14 mouse cellular contexts compared by ENCODE assay signal in the genomic region with DNA sequence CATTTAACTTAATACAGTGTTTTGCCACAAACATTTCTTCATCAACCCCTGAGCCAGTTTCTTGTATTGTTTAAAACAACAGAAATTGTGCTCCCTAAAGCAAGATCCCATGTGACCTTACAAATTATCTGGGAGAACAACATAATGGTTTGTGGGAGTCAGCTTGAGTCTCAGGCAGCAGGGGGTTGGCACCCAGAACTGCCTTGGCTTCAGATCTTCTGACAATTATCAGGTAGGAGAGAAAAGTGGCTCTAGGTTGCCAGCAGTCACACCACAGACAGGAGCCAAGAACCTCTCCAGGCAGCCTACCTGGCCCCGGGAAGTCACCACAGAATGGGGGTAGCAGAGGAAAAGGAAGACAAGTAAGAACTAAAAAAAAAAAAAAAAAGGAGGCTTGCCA.
"Had no signal": no experiment of that assay in that cellular context is flagged by ENCODE, and none has a peak within 500 bp of the region (broad histone marks: within the 10 kb centered on the region; RNA-seq: fewer than 3 reads in every experiment).

No protein-coding gene starts in this region.

- H3K4me1 ChIP-seq: kidney, embryonic 15.5 days; limb, embryonic 15.5 days; liver, embryonic 12.5 days; megakaryocyte, embryonic 14.5 days; neural tube, embryonic 13.5 days had no signal

- H3K9me3 ChIP-seq: kidney, embryonic 15.5 days; limb, embryonic 15.5 days; liver, embryonic 12.5 days; megakaryocyte, embryonic 14.5 days; neural tube, embryonic 13.5 days had no signal

- H3K27ac ChIP-seq: kidney, embryonic 15.5 days; limb, embryonic 15.5 days; liver, embryonic 12.5 days; macrophage; neural tube, embryonic 13.5 days had no signal

- ATAC-seq: liver, embryonic 12.5 days; midbrain, embryonic 16.5 days had no signal

- DNase-seq: kidney, postnatal 14 days; lung, embryonic 14.5 days; lung, postnatal 10 days; retina, postnatal 1 day; thymus, adult 18-20 months; thymus, postnatal 14 days had no signal

- H3K27me3 ChIP-seq: kidney, embryonic 15.5 days; limb, embryonic 15.5 days; liver, embryonic 12.5 days; megakaryocyte, embryonic 14.5 days; neural tube, embryonic 13.5 days had no signal

- H3K4me2 ChIP-seq: kidney, embryonic 15.5 days; limb, embryonic 15.5 days; liver, embryonic 12.5 days; lung, embryonic 14.5 days; midbrain, embryonic 11.5 days; neural tube, embryonic 13.5 days had no signal

- H3K36me3 ChIP-seq: kidney, embryonic 15.5 days; limb, embryonic 15.5 days; liver, embryonic 12.5 days; neural tube, embryonic 13.5 days had no signal

- H3K4me3 ChIP-seq: kidney, embryonic 15.5 days; limb, embryonic 15.5 days; liver, embryonic 12.5 days; megakaryocyte, embryonic 14.5 days; neural tube, embryonic 13.5 days had no signal

- H3K9ac ChIP-seq: kidney, embryonic 15.5 days; limb, embryonic 15.5 days; liver, embryonic 12.5 days; lung, embryonic 14.5 days; neural tube, embryonic 13.5 days had no signal
